Mouse (Mus musculus) intestine, embryonic 16.5 days (tissue): ENCODE data around the gene Agl. TPM values are rescaled to one million over a fixed set of nuclear protein-coding genes. Genes with fewer than 3 reads are reported as not detected.

Experiments
- ATAC-seq: fragments of 200-750 bp; cut with Nextera tagmentation; 2 replicates; pipeline ENCODE4 v1.8.0; 2017; ENCODE audit warnings: moderate TSS enrichment, moderate library complexity
- H3K27ac ChIP-seq: fragments of 300-500 bp; sonication (generic); 2 replicates; pipeline ENCODE4 v1.5.1; 2014; ENCODE audit warnings: mild to moderate bottlenecking, low read length
- H3K27me3 ChIP-seq: fragments of 300-500 bp; sonication (generic); replicated peaks from 2 replicates; pipeline ENCODE4 v1.6.1; 2014; ENCODE audit warnings: low read length, control low read depth, mixed read lengths; ENCODE audit not compliant: control insufficient read depth, insufficient read depth
- H3K36me3 ChIP-seq: fragments of 300-500 bp; sonication (generic); 2 replicates; pipeline ENCODE4 v1.6.1; 2014; ENCODE audit warnings: low read length, control low read depth; ENCODE audit not compliant: control insufficient read depth, insufficient read depth
- H3K4me1 ChIP-seq: fragments of 300-500 bp; sonication (generic); 2 replicates; pipeline ENCODE4 v1.6.1; 2014; ENCODE audit warnings: low read length, control low read depth, mixed read lengths; ENCODE audit not compliant: control insufficient read depth, insufficient read depth
- H3K4me2 ChIP-seq: fragments of 300-500 bp; sonication (generic); 2 replicates; pipeline ENCODE4 v1.6.1; 2014; ENCODE audit warnings: low read depth, low read length, control low read depth
- H3K4me3 ChIP-seq: fragments of 300-500 bp; sonication (generic); 2 replicates; pipeline ENCODE4 v1.5.1; 2014; ENCODE audit warnings: mild to moderate bottlenecking, low read length
- H3K9ac ChIP-seq: fragments of 300-500 bp; sonication (generic); 2 replicates; pipeline ENCODE4 v1.6.1; 2014; ENCODE audit warnings: low read depth, low read length
- H3K9me3 ChIP-seq: fragments of 300-500 bp; sonication (generic); 2 replicates; pipeline ENCODE4 v1.6.1; 2016; ENCODE audit warnings: low read length, control low read depth; ENCODE audit not compliant: control insufficient read depth
- WGBS: fragments of 180-500 bp; shearing (Covaris S2); extraction: QIAGEN DNeasy Blood & Tissue Kit; methylation state at CpG from one replicate; pipeline ENCODE4 v1.1.7; 2014; 5-methylcytosine and 5-hydroxymethylcytosine counted together
- polyA plus RNA-seq: library from polyadenylated mRNA; unstranded; fragments of >200 nt; fragmentation: Nextera tagmentation; extraction: Ambion mirVana; gene quantifications from 2 replicates; pipeline ENCODE4 v1.2.1, GENCODE M21; 2015

Gene Agl
- polyA plus RNA-seq, 1 experiment from 2014 or later = 10.3 TPM

DNA sequence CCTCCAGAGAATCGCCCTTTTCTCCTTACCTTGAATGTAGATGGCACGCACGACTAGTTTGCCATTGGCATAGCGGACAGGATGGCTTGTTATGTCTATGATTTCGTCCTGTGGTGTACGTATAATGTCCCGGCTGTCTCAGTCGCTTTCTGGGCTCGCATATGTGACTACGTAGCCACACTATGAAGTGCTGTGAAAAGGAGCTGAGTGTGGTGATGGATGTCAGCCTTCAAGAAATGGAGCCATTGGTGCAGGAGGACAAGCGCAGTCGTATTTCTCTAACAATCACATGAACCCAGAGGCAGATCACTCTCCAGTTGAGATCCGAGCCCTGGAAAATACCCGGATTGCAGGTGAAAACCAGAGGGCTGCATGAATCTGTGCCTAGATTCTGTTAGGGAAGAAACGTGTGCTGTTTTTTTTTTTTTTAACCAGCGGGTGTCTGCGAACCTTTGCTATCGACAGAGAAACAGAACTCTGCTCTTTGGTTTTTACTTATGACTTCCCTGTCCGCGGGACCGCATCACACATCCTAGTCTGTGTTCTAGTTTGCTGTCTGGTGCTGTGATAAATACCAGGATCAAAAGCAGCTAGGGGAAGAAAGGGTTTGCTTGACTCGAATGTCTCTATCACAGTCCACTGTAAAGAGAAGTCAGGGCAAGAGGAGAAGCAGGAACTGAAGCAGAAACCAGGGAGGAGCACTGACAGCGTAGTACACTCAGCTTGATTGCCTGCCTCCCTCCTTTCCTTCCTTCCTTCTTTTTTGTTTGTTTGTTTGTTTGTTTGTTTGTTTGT lies 28.9 kb upstream of the Agl start:
- 78% methylated on average over 23 of the region's 23 CpGs for WGBS
- no peaks in the 10 kb centered on the region for H3K27me3 ChIP-seq
- no peaks in the 10 kb centered on the region for H3K4me1 ChIP-seq
- H3K27ac ChIP-seq = no peak overlapping the region
- no peak overlapping the region for H3K4me2 ChIP-seq
- no peak overlapping the region for H3K9ac ChIP-seq
- no peaks in the 10 kb centered on the region for H3K36me3 ChIP-seq
- no peak overlapping the region for H3K4me3 ChIP-seq
- no peak for ATAC-seq
- H3K9me3 ChIP-seq = no peaks in the 10 kb centered on the region

DNA sequence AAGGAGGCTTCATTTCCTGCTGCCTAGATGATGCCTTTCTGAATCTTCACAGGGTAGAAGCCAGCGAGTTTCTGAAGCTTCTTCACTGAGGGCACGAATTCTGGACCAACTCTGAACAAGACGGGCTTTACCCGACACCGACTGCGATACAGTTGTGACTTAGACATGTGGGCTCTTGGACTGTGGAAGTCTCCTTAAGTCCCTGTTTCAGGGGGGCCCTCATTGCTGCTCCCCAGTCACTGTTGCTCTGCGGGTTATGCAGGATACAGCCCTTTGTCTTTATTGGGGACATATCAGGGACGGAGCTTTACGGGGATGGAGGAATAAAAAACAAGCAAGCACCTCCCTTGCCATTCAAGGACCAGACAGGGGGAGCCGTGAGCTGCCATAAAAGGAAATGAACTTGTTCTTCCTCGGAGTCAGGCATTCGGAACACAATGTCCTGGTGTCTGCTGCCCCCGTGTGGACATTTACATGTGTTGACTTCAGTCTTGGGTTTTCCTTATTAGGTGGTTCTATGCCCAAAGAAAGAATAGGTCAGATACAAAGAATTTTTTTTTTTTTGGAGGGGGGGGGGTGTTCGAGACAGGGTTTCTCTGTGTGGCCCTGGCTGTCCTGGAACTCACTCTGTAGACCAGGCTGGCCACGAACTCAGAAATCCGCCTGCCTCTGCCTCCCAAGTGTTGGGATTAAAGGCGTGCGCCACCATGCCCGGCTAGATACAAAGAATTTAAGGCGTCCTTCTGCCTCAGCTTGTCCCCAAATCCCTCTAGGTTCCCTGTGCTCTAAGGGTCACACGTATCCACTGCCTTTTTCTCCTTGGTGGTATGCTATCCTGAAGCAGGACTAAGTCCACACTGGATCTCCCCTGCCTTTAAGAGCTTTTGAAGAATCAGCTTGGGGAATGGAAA lies 28.1 kb upstream of the Agl start:
- Histone ChIP-seq H3K4me3 (peak overlapping the region; percentile 36), H3K4me1 (no peaks in the 10 kb centered on the region), H3K4me2 (peak overlapping the region; percentile 55), H3K27me3 (no peaks in the 10 kb centered on the region), H3K9me3 (no peaks in the 10 kb centered on the region), H3K9ac (peak overlapping the region; percentile 31), H3K36me3 (no peaks in the 10 kb centered on the region), H3K27ac (no peak overlapping the region)
- ATAC-seq = peak; percentile 89
- 25% methylated on average over 21 of the region's 21 CpGs for WGBS

- no peak for ATAC-seq
- Histone ChIP-seq H3K4me1 (no peaks in the 10 kb centered on the region), H3K36me3 (no peaks in the 10 kb centered on the region), H3K4me3 (no peak overlapping the region), H3K9ac (0 out of 2 replicates have a peak overlapping the region, but pooled peaks have one; percentile 31), H3K27ac (no peak overlapping the region), H3K4me2 (peak overlapping the region; percentile 55; the same call in 1 of the 2 replicates), H3K27me3 (no peaks in the 10 kb centered on the region), H3K9me3 (no peaks in the 10 kb centered on the region)
- 63% methylated on average over 4 of the region's 4 CpGs for WGBS
Observed at GRCm38 (mm10) chr3:116835350-116835749, 27.4 kb upstream of the Agl start.

GRCm38 (mm10) chr3:116834241-116834640 lies 26.3 kb upstream of the Agl start:
- Histone ChIP-seq H3K4me1 (no peaks in the 10 kb centered on the region), H3K27ac (no peak overlapping the region), H3K9ac (no peak overlapping the region), H3K9me3 (no peaks in the 10 kb centered on the region), H3K4me2 (no peak overlapping the region), H3K27me3 (no peaks in the 10 kb centered on the region), H3K4me3 (no peak overlapping the region), H3K36me3 (no peaks in the 10 kb centered on the region)
- 92% methylated on average over 6 of the region's 6 CpGs for WGBS
- no peak for ATAC-seq

- H3K9me3 ChIP-seq = no peaks in the 10 kb centered on the region
- no peak overlapping the region for H3K4me3 ChIP-seq
- ATAC-seq = no peak
- H3K27me3 ChIP-seq = no peaks in the 10 kb centered on the region
- H3K36me3 ChIP-seq = no peaks in the 10 kb centered on the region
- H3K4me1 ChIP-seq = no peaks in the 10 kb centered on the region
- 79% methylated on average over 4 of the region's 4 CpGs for WGBS
- H3K27ac ChIP-seq = no peak overlapping the region
- no peak overlapping the region for H3K4me2 ChIP-seq
- no peak overlapping the region for H3K9ac ChIP-seq
Observed at GRCm38 (mm10) chr3:116833491-116833890, 25.5 kb upstream of the Agl start.

- Histone ChIP-seq H3K4me2 (no peak overlapping the region), H3K27ac (no peak overlapping the region), H3K9ac (no peak overlapping the region), H3K9me3 (no peaks in the 10 kb centered on the region), H3K36me3 (no peaks in the 10 kb centered on the region), H3K4me3 (no peak overlapping the region), H3K27me3 (no peaks in the 10 kb centered on the region), H3K4me1 (no peaks in the 10 kb centered on the region)
- ATAC-seq = no peak
- WGBS = 90% methylated on average over 7 of the region's 7 CpGs
Observed at GRCm38 (mm10) chr3:116832526-116833310, 24.8 kb upstream of the Agl start.

DNA sequence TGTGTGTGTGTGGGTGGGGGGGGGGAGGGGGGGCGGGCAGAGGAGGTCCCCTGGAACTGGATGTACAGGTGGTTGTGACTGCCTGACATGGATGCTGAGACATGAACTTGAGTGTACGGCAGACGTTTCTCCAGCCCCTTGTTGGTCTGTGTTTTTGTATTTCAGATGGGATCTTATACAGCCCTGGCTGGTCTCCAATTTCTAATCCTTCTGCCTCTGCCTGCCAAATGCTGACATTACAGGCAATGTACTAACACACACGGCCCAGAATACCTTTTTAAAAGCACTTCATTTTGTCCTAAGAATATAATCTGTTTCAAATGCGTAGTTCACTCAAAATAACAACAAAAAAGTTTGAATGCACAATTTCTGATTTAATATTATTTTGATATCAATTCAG lies 23.4 kb upstream of the Agl start:
- Histone ChIP-seq H3K27ac (no peak overlapping the region), H3K9me3 (no peaks in the 10 kb centered on the region), H3K4me3 (no peak overlapping the region), H3K27me3 (no peaks in the 10 kb centered on the region), H3K4me2 (no peak overlapping the region), H3K4me1 (no peaks in the 10 kb centered on the region), H3K36me3 (no peaks in the 10 kb centered on the region), H3K9ac (no peak overlapping the region)
- 63% methylated on average over 5 of the region's 5 CpGs for WGBS
- ATAC-seq = no peak

DNA sequence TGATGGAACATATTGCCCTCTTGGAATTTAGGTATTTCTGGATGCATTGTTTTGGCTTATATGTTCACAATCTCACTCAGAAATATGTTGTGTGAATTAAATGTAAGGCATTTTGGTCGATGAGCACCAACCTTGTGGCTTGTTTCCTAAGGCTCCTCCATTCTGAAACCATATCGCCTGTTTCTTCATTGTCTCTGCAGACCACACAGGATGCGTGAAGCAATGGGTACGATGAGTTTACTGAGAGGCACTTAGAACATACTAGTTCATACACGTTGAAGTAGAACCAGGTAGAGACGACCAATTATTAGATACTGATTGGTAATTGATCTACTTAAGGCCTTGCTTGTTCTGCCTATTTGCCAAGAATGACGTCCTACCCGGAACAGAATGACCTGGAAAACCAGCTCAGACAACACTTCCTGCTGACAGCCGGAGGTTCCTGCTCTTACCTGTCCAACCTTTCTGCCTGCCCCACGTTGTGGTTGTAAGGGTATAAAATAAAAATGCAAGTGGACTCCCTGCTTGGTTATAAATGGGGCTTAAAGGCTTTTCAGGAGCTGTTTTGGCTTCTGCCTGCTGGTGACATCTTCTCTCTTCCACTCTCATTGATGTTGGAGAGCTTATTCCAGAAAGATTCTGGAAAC lies 21.4 kb upstream of the Agl start:
- H3K36me3 ChIP-seq = no peaks in the 10 kb centered on the region
- ATAC-seq = no peak
- no peaks in the 10 kb centered on the region for H3K27me3 ChIP-seq
- H3K9me3 ChIP-seq = no peaks in the 10 kb centered on the region
- H3K4me2 ChIP-seq = no peak overlapping the region
- H3K4me3 ChIP-seq = no peak overlapping the region
- H3K27ac ChIP-seq = no peak overlapping the region
- H3K4me1 ChIP-seq = no peaks in the 10 kb centered on the region
- WGBS = 83% methylated on average over 10 of the region's 10 CpGs
- H3K9ac ChIP-seq = no peak overlapping the region
